ENCODE assay signal across 26 mouse cellular contexts in genomic region chr17:44438526-44438925, GRCm38 (mm10).
DNase-seq lines count a peak whose midpoint lies in the region; ATAC-seq and TF ChIP-seq lines count a peak whose summit lies in the region.
"Had no signal": no experiment of that assay in that cellular context is flagged by ENCODE, and none has a peak within 500 bp of the region (broad histone marks: within the 10 kb centered on the region; RNA-seq: fewer than 3 reads in every experiment).

No protein-coding gene starts in this region.

- no peak for TF ChIP-seq CTCF in hindbrain, postnatal 0 days (IDR thresholded peaks at IDR 0.05; ENCODE audit: low read depth)

- H3K4me3 ChIP-seq in hindbrain, postnatal 0 days (ENCODE audit: low read length), result no peak overlapping the region
- H3K4me3 ChIP-seq: forebrain, embryonic 10.5 days; forebrain, embryonic 13.5 days; heart, adult 2 months; hindbrain, embryonic 13.5 days had no signal

- no peaks in the 10 kb centered on the region for H3K27me3 ChIP-seq in hindbrain, postnatal 0 days (ENCODE audit: insufficient read depth, low read length)
- H3K27me3 ChIP-seq: forebrain, embryonic 13.5 days; hindbrain, embryonic 13.5 days had no signal

- H3K36me3 ChIP-seq in hindbrain, postnatal 0 days (ENCODE audit: insufficient read depth, low read length), result no peaks in the 10 kb centered on the region
- H3K36me3 ChIP-seq: forebrain, embryonic 10.5 days; hindbrain, embryonic 13.5 days had no signal

- no peaks in the 10 kb centered on the region for H3K9me3 ChIP-seq in hindbrain, postnatal 0 days (ENCODE audit: low read length)
- H3K9me3 ChIP-seq: forebrain, embryonic 10.5 days; forebrain, embryonic 13.5 days; hindbrain, embryonic 13.5 days had no signal

- H3K9ac ChIP-seq in hindbrain, postnatal 0 days (replicated peaks; ENCODE audit: low read length), result no peak overlapping the region
- H3K9ac ChIP-seq: forebrain, embryonic 13.5 days; hindbrain, embryonic 13.5 days had no signal

- DNase-seq in 3134 (ENCODE audit: extremely low read depth, insufficient read length, low spot score) (peak; percentile 46), 416B (ENCODE audit: low read depth) (peak; percentile 8)
- DNase-seq in Muller cell, postnatal 12 days (ENCODE audit: inconsistent ontology term), result peak; percentile 50
- no peak for DNase-seq in embryo, embryonic 10.5 days (ENCODE audit: low spot score)
- DNase-seq in hindbrain, postnatal 0 days (ENCODE audit: low spot score), result no peak
- DNase-seq: adrenal gland, postnatal 10 days; B cell, adult 2 months; cerebellum, adult 11 months; cerebellum, adult 8-10 months; cerebellum, postnatal 10 days; cerebellum, postnatal 36 days; gastrocnemius, postnatal 10 days; gastrocnemius, postnatal 36 days; heart, adult 2 months; kidney, adult 18-20 months had no signal

- no peak overlapping the region for H3K27ac ChIP-seq in hindbrain, postnatal 0 days
- H3K27ac ChIP-seq: forebrain, embryonic 10.5 days; forebrain, embryonic 13.5 days; heart, adult 2 months; hindbrain, embryonic 13.5 days had no signal

- no peaks in the 10 kb centered on the region for H3K4me1 ChIP-seq in hindbrain, postnatal 0 days (ENCODE audit: insufficient read depth, low read length)
- H3K4me1 ChIP-seq: forebrain, embryonic 13.5 days had no signal

- no peak overlapping the region for H3K4me2 ChIP-seq in hindbrain, postnatal 0 days (ENCODE audit: low read depth, low read length)
- H3K4me2 ChIP-seq: forebrain, embryonic 13.5 days; heart, embryonic 11.5 days; hindbrain, embryonic 13.5 days had no signal

- ATAC-seq in megakaryocyte progenitor cell, adult 5-6 weeks (replicated peaks; ENCODE audit: poor library complexity), result 0 out of 2 replicates have a peak, but pooled peaks have one; percentile 11
- ATAC-seq in hindbrain, postnatal 0 days, result no peak
- ATAC-seq in activated CD4-positive, CD25-positive, alpha-beta regulatory T cell, adult 4 months, result no peak
- ATAC-seq: CD4-positive, CD25-positive, alpha-beta regulatory T cell, adult 4 months; forebrain, embryonic 13.5 days; forebrain, embryonic 16.5 days; hindbrain, embryonic 16.5 days; inflammation-experienced regulatory T-cells, adult 6 months; intestine, embryonic 16.5 days had no signal

Comparison
In these comparisons a context has a peak if more than half of its experiments do, and no peak if none do; other contexts are left out.
1. DNase-seq: peak in 3134 (single experiment), 416B (single experiment) and Muller cell, postnatal 12 days (single experiment); none in embryo, embryonic 10.5 days (single experiment) and hindbrain, postnatal 0 days (single experiment).